Mouse (Mus musculus): ENCODE data around the gene Slc22a16.

GRCm38 (mm10) chr10:40604706-40605394, 34.7 kb downstream of the Slc22a16 start:
- TF ChIP-seq MAFK (IDR thresholded peaks at IDR 0.05; ENCODE audit: insufficient read depth, low read depth, low read length) (no peak), CHD2 (IDR thresholded peaks at IDR 0.05; ENCODE audit: low read depth, low read length) (no peak), ZNF384 (IDR thresholded peaks at IDR 0.05; ENCODE audit: low read depth, low read length) (no peak)

Measured in ES-E14 (cell line).